Mouse (Mus musculus) lung, adult 2 months (tissue): ENCODE results near the gene Srsf6. TPM values are rescaled to one million over a fixed set of nuclear protein-coding genes. Genes with fewer than 3 reads are reported as not detected.
"Not testable (repeated sequence)": the region's sequence is repeated elsewhere in the genome, so short reads cannot be mapped to it uniquely, and the experiment has no call there.

Experiments
- DNase-seq: peaks from one replicate; pipeline ENCODE4 v3.0.0; 2022
- H3K4me1 ChIP-seq: fragments of 200-500 bp; 2 replicates; pipeline ENCODE4 v1.6.1; 2011; ENCODE audit warnings: low read length; ENCODE audit not compliant: control insufficient read depth, insufficient read depth
- H3K4me3 ChIP-seq: fragments of 200-500 bp; replicated peaks from 2 replicates; pipeline ENCODE3; 2011; ENCODE audit warnings: low read depth, mild to moderate bottlenecking, control low read depth, low read length; ENCODE audit errors: extremely low read depth
- CTCF ChIP-seq: fragments of 200-500 bp; IDR thresholded peaks from 2 replicates; pipeline ENCODE4 v1.5.1; 2011; ENCODE audit warnings: mild to moderate bottlenecking, low read length, control low read depth; ENCODE audit not compliant: insufficient read depth
- POLR2A ChIP-seq: fragments of 200-500 bp; IDR thresholded peaks from 2 replicates; pipeline ENCODE4 v1.6.1; 2011; ENCODE audit warnings: low read depth, mild to moderate bottlenecking, control low read depth, low read length, borderline replicate concordance; ENCODE audit errors: extremely low read depth
- WGBS: fragments of 180-500 bp; shearing (Covaris S2); methylation state at CpG from one replicate; pipeline ENCODE4 v1.1.7; 2018; 5-methylcytosine and 5-hydroxymethylcytosine counted together
- polyA plus RNA-seq: library from polyadenylated mRNA; depleted of rRNA; stranded (reverse); fragments of >200 nt; gene quantifications from 2 replicates; pipeline ENCODE4 v1.2.3, GENCODE M21; 2012; rRNA removed

Gene Srsf6
- 75.3 and 87.2 TPM in 2 replicates for polyA plus RNA-seq

GRCm38 (mm10) chr2:162931123-162931673, at the start of gene Srsf6:
Gene Srsf6, plus strand, starts transcription at chr2:162931528.
- whole genome bisulfite sequencing = under 1% methylated on average over 67 of the region's 68 CpGs

GRCm38 (mm10) chr2:162884101-162884500, 47.2 kb upstream of the Srsf6 start:
- TF ChIP-seq CTCF = no peak
- TF ChIP-seq POLR2A = no peak
- Histone ChIP-seq H3K4me3 (no peak overlapping the region), H3K4me1 (no peaks in the 10 kb centered on the region)
- DNase-seq = no peak
- 60% methylated on average over 2 of the region's 2 CpGs for WGBS

More at GRCm38 (mm10) chr2:162931123-162931673, at the start of gene Srsf6:
- Histone ChIP-seq H3K4me1 (peaks cover 4% of the 10 kb centered on the region; the same call in 1 of the 2 replicates), H3K4me3 (peak within 1 kb of the TSS; percentile 95)
- TF ChIP-seq CTCF = no peak
- TF ChIP-seq POLR2A = peak; percentile 86
- DNase-seq = peak; percentile 83

GRCm38 (mm10) chr2:162887121-162887520, 44.2 kb upstream of the Srsf6 start:
- no peak overlapping the region for H3K4me3 ChIP-seq
- no peaks in the 10 kb centered on the region for H3K4me1 ChIP-seq
- 67% methylated on average over 5 of the region's 5 CpGs for WGBS
- DNase-seq = no peak
- no peak for TF ChIP-seq POLR2A
- TF ChIP-seq CTCF = no peak

- no peak overlapping the region for H3K4me3 ChIP-seq
- WGBS = 79% methylated on average over 8 of the region's 8 CpGs
- TF ChIP-seq POLR2A (no peak), CTCF (no peak)
- H3K4me1 ChIP-seq = no peaks in the 10 kb centered on the region
- no peak for DNase-seq
These were observed 42.7 kb upstream of the Srsf6 start for GRCm38 (mm10) chr2:162888677-162889076.

- no peak for DNase-seq
- no peak for TF ChIP-seq POLR2A
- TF ChIP-seq CTCF = no peak
- no peak overlapping the region for H3K4me3 ChIP-seq
- no peaks in the 10 kb centered on the region for H3K4me1 ChIP-seq
- 63% methylated on average over 7 of the region's 7 CpGs for WGBS
These were observed 42.1 kb upstream of the Srsf6 start for GRCm38 (mm10) chr2:162889191-162889590.

- DNase-seq = no peak
- Histone ChIP-seq H3K4me1 (no peaks in the 10 kb centered on the region), H3K4me3 (no peak overlapping the region)
- WGBS = 69% methylated on average over 12 of the region's 12 CpGs
- TF ChIP-seq POLR2A = no peak
- no peak for TF ChIP-seq CTCF
These were observed 41.6 kb upstream of the Srsf6 start for GRCm38 (mm10) chr2:162889731-162890130.

GRCm38 (mm10) chr2:162892979-162893378, 38.3 kb upstream of the Srsf6 start:
- WGBS = 76% methylated on average over 3 of the region's 3 CpGs
- not testable (repeated sequence) for H3K4me1 ChIP-seq, DNase-seq, H3K4me3 ChIP-seq

GRCm38 (mm10) chr2:162899256-162899655, 32.1 kb upstream of the Srsf6 start:
- WGBS = 93% methylated on average over 20 of the region's 20 CpGs
- not testable (repeated sequence) for DNase-seq, H3K4me1 ChIP-seq, H3K4me3 ChIP-seq

GRCm38 (mm10) chr2:162899880-162900589, 31.3 kb upstream of the Srsf6 start:
- DNase-seq = no peak
- Histone ChIP-seq H3K4me3 (no peak overlapping the region), H3K4me1 (no peaks in the 10 kb centered on the region)
- TF ChIP-seq CTCF = no peak
- TF ChIP-seq POLR2A = no peak
- WGBS = 64% methylated on average over 12 of the region's 12 CpGs

GRCm38 (mm10) chr2:162900590-162900916, 30.8 kb upstream of the Srsf6 start:
- no peak for TF ChIP-seq CTCF
- TF ChIP-seq POLR2A = no peak
- Histone ChIP-seq H3K4me1 (no peaks in the 10 kb centered on the region), H3K4me3 (no peak overlapping the region)
- WGBS = 30% methylated on average over 2 of the region's 2 CpGs
- DNase-seq = no peak

- no peak for DNase-seq
- TF ChIP-seq POLR2A (no peak), CTCF (no peak)
- H3K4me3 ChIP-seq = no peak overlapping the region
- 68% methylated on average over 4 of the region's 4 CpGs for WGBS
- no peaks in the 10 kb centered on the region for H3K4me1 ChIP-seq
These were observed 25.4 kb upstream of the Srsf6 start for GRCm38 (mm10) chr2:162905902-162906301.
